Mouse (Mus musculus) gastrocnemius, postnatal 4 days (tissue): ENCODE data around the gene Gm20896. TPM values are rescaled to one million over a fixed set of nuclear protein-coding genes. Genes with fewer than 3 reads are reported as not detected.
"Not testable (repeated sequence)": the region's sequence is repeated elsewhere in the genome, so short reads cannot be mapped to it uniquely, and the experiment has no call there.

ENCODE experiments used
- DNase-seq, 2 experiments: peaks; one replicate each; pipeline ENCODE4 v3.0.0; 2021 to 2022; ENCODE audit warnings: low spot score in 2 of 2, mixed read lengths in 2 of 2
- long read RNA-seq, 2 experiments: library from polyadenylated mRNA; stranded (forward); transcript quantifications; one replicate each; pipeline ENCODE4 v2.0.0; 2021
- total RNA-seq, 2 experiments: library from RNA; stranded (reverse); gene quantifications; 2 replicates each; pipeline ENCODE4 v1.2.3; 2021

The Gm20896 gene
- not detected for total RNA-seq
- long read RNA-seq, experiment 1 = 0 reads
- long read RNA-seq, experiment 2 = 0 reads

GRCm38 (mm10) chrY:35921426-35921825, at the start of gene Gm20896:
Gene Gm20896 (minus strand): TSS chrY:35921526.
- DNase-seq = not testable (repeated sequence)
